Mouse (Mus musculus): ENCODE results near the gene Prkch.

DNA sequence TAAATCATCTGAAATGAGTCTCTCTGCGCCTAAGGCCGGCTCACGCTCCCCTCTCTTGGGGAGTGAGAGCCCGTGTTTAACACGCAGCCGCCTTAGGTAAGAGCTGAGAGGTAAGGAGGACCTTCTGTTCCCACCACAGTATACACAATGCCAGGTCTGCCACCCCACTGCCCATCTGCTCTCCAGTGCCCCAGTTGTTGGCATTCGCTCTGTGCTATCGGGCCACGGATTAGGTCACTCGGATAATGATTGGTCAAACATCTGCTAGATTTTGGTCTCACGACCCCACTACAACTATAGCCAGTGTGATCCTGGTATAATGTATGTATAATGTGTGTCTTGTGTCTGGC lies 19.0 kb upstream of the Prkch start:
- no peak for TF ChIP-seq CTCF (conservative IDR thresholded peaks at IDR 0.05; ENCODE audit: low read length)
- TF ChIP-seq POU5F1 (IDR thresholded peaks at IDR 0.05; ENCODE audit: borderline replicate concordance, low read length): no peak

Measured in E14TG2a.4 (cell line).